Mouse (Mus musculus) liver, embryonic 16.5 days (tissue): ENCODE data around the gene Cpa3. TPM values are rescaled to one million over a fixed set of nuclear protein-coding genes. Genes with fewer than 3 reads are reported as not detected.

Source experiments
- ATAC-seq: fragments of 200-750 bp; cut with Nextera tagmentation; 2 replicates; pipeline ENCODE4 v1.8.0; 2017; ENCODE audit warnings: low read depth, mild to moderate bottlenecking, moderate number of reproducible peaks, moderate library complexity
- H3K27ac ChIP-seq: fragments of 300-500 bp; sonication (generic); 2 replicates; pipeline ENCODE4 v1.5.1; 2014; ENCODE audit warnings: mild to moderate bottlenecking, low read length
- H3K27me3 ChIP-seq: fragments of 300-500 bp; sonication (generic); 2 replicates; pipeline ENCODE4 v1.6.1; 2014; ENCODE audit warnings: low read depth, low read length, mixed read lengths; ENCODE audit not compliant: control insufficient read depth, insufficient read depth
- H3K36me3 ChIP-seq: fragments of 300-500 bp; sonication (generic); 2 replicates; pipeline ENCODE4 v1.6.1; 2014; ENCODE audit warnings: mild to moderate bottlenecking; ENCODE audit not compliant: control insufficient read depth, insufficient read depth
- H3K4me1 ChIP-seq: fragments of 300-500 bp; sonication (generic); 2 replicates; pipeline ENCODE4 v1.6.1; 2014; ENCODE audit warnings: low read depth, low read length, mixed read lengths; ENCODE audit not compliant: control insufficient read depth
- H3K4me2 ChIP-seq: fragments of 300-500 bp; sonication (generic); 2 replicates; pipeline ENCODE4 v1.6.1; 2014; ENCODE audit warnings: low read depth, low read length, mixed read lengths
- H3K4me3 ChIP-seq: fragments of 300-500 bp; sonication (generic); 2 replicates; pipeline ENCODE4 v1.5.1; 2014; ENCODE audit warnings: low read depth, mild to moderate bottlenecking, low read length
- H3K9ac ChIP-seq: fragments of 300-500 bp; sonication (generic); 2 replicates; pipeline ENCODE4 v1.6.1; 2014; ENCODE audit warnings: low read depth, low read length
- H3K9me3 ChIP-seq: fragments of 300-500 bp; sonication (generic); replicated peaks from 2 replicates; pipeline ENCODE4 v1.6.1; 2016; ENCODE audit warnings: low read length; ENCODE audit not compliant: control insufficient read depth
- WGBS: fragments of 180-500 bp; shearing (Covaris S2); extraction: QIAGEN DNeasy Blood & Tissue Kit; methylation state at CpG from one replicate; pipeline ENCODE4 v1.1.7; 2014; ENCODE audit not compliant: insufficient replicate concordance; 5-methylcytosine and 5-hydroxymethylcytosine counted together
- polyA plus RNA-seq: library from polyadenylated mRNA; unstranded; fragments of >200 nt; fragmentation: Nextera tagmentation; extraction: Ambion mirVana; gene quantifications from 2 replicates; pipeline ENCODE4 v1.2.1, GENCODE M21; 2015

Cpa3 gene
- polyA plus RNA-seq, 1 experiment from 2014 or later, result 2.3 TPM

DNA sequence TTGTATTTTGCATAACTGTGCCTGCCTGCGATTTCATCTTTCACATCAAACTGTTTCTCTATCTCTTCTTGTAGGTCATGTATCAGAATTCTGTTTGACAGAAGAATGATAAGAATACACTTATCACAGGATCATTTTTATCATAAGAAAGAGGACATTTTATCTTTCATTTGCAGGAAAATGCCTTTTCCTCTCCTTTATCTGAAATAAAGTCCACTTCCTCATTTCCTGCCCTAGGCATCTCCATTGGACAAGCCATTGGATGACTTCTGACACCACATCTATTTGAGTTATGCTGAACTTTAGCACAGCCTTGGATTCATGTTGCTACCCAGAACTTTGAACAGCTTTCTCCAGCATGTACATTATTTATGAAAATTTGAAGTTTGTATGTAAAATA lies 13.0 kb downstream of the Cpa3 start:
- 32% methylated on average over 1 of the region's 1 CpGs for WGBS
- H3K36me3 ChIP-seq, result no peaks in the 10 kb centered on the region
- H3K27ac ChIP-seq, result no peak overlapping the region
- H3K9ac ChIP-seq, result no peak overlapping the region
- H3K9me3 ChIP-seq, result no peaks in the 10 kb centered on the region
- no peaks in the 10 kb centered on the region for H3K27me3 ChIP-seq
- no peaks in the 10 kb centered on the region for H3K4me1 ChIP-seq
- no peak overlapping the region for H3K4me2 ChIP-seq
- no peak for ATAC-seq
- H3K4me3 ChIP-seq, result no peak overlapping the region

DNA sequence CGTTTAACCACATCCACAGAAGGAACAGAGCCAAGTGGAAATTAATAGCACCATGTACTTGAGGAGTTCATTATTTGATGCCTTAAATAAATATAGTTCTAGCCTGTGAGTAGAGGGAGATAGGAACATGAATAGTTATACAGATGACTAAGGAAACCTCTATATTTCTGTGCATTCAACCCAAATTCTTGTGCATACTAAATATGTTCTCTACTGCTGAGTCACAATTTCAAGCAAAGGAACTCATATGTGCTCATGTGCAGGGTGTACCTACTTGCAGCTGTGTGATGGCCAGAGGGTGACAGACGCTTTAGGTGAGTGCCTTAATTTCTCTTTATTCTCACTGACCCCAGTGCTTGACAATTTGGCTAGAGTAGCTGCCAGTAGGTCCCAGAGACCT lies 16.6 kb downstream of the Cpa3 start:
- H3K9me3 ChIP-seq, result no peaks in the 10 kb centered on the region
- ATAC-seq, result no peak
- H3K4me1 ChIP-seq, result no peaks in the 10 kb centered on the region
- WGBS, result 50% methylated on average over 2 of the region's 2 CpGs
- no peaks in the 10 kb centered on the region for H3K27me3 ChIP-seq
- H3K4me2 ChIP-seq, result no peak overlapping the region
- H3K27ac ChIP-seq, result no peak overlapping the region
- no peak overlapping the region for H3K4me3 ChIP-seq
- H3K9ac ChIP-seq, result no peak overlapping the region
- H3K36me3 ChIP-seq, result no peaks in the 10 kb centered on the region

DNA sequence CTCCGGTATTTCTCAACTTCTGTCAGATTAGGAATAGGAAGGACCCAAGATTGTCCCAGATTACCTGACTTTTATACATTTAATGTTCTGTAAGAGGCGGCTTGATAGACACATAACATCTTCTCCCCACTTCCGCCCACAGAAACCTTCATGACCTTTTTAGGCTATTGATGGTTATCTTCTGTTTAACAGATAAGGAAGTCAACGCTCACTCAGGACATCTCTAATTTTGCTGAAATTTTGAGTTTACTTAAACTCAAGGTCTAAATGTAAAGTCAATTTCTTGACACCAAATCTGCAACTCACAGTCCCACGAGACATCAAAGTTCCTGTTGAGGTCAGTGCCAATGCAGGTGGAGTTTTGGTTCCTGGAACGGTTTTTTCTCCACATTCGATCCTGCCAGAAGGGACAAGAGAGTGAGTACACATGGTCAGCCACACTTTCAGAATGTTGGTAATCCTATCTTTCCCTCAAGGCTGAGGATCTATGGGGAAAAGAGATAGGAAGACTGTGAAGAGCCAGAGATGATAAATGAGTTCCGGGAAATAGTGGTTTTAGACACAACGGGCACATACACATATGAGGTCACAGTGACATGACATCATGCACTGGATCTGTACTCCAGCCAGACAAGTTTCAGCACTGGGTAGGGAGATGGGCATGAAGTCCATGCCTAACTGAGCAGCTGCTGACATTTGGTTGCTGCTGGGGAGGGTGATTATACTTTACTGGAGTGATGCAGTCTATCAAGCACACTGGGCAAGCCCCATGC lies 18.9 kb downstream of the Cpa3 start:
- Histone ChIP-seq H3K27me3 (no peaks in the 10 kb centered on the region), H3K9me3 (no peaks in the 10 kb centered on the region), H3K27ac (no peak overlapping the region), H3K36me3 (no peaks in the 10 kb centered on the region), H3K4me2 (no peak overlapping the region), H3K4me1 (no peaks in the 10 kb centered on the region), H3K9ac (no peak overlapping the region), H3K4me3 (no peak overlapping the region)
- ATAC-seq, result no peak
- 43% methylated on average over 9 of the region's 9 CpGs for WGBS

DNA sequence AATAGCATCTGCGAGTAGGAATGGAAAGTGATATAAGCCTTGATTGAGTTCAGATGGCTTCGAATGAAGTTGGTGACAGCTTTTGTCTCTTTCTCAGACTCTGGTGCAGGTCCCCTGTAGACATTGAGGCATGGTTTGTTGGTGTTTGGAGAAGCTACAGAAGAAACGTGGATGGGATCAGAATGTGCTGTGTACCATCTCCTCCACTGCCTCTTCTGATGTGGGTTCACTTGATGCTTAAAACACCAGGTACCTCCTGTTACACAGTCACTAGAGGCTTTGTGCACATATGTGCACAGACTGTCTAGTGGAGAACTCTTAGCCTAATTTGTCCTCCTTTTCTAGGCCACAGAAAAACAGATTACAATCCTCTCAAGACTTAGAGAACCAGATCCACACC lies 19.8 kb downstream of the Cpa3 start:
- no peak for ATAC-seq
- no peak overlapping the region for H3K4me3 ChIP-seq
- no peaks in the 10 kb centered on the region for H3K9me3 ChIP-seq
- H3K9ac ChIP-seq, result no peak overlapping the region
- H3K36me3 ChIP-seq, result no peaks in the 10 kb centered on the region
- no peak overlapping the region for H3K27ac ChIP-seq
- H3K4me1 ChIP-seq, result no peaks in the 10 kb centered on the region
- WGBS, result 56% methylated on average over 3 of the region's 3 CpGs
- no peaks in the 10 kb centered on the region for H3K27me3 ChIP-seq
- H3K4me2 ChIP-seq, result no peak overlapping the region

DNA sequence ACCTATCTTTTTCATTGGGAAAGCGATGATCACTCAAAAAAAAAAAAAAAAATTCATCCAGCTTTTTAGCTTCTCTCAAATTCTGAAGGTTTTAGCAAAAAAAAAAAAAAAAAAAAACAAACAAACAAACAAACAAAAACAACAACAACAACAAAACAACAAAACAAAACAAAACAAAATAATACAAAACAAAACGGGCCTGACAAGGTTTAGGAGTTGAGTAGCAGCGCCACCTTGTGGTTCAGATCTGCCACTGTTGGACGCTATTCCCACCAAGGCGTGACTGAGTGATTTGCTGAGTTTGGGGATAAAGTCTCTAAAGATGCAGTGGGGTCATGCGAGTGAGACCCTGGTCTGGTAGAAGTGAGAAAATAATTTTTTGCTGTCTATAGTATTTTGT lies 43.1 kb downstream of the Cpa3 start:
- Histone ChIP-seq H3K9me3 (no peaks in the 10 kb centered on the region), H3K4me3 (no peak overlapping the region), H3K4me2 (no peak overlapping the region), H3K36me3 (no peaks in the 10 kb centered on the region), H3K4me1 (no peaks in the 10 kb centered on the region), H3K9ac (no peak overlapping the region), H3K27me3 (no peaks in the 10 kb centered on the region), H3K27ac (no peak overlapping the region)
- ATAC-seq, result no peak
- WGBS, result 19% methylated on average over 6 of the region's 6 CpGs

DNA sequence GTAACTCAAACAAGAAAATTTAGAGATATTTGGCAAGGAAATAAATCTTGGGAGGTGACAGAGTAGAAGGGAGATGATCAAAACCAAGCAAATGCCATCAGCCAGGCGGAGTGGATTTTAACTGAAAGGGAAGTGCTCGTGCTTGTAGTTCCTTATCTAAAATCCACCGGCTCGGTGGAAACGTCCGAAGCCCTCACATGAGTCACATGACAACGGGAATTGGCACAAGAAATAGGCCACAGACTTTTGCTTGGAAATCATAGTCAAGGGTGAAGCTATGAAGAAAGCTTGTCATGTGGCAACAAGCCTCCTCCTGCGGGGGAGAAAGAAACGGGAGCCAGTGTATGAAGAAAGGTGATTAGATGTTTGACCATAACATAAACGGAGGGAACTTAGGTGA lies 44.1 kb downstream of the Cpa3 start:
- H3K4me2 ChIP-seq, result no peak overlapping the region
- no peak overlapping the region for H3K9ac ChIP-seq
- ATAC-seq, result no peak
- H3K4me3 ChIP-seq, result no peak overlapping the region
- WGBS, result 23% methylated on average over 10 of the region's 10 CpGs
- H3K27me3 ChIP-seq, result no peaks in the 10 kb centered on the region
- H3K4me1 ChIP-seq, result no peaks in the 10 kb centered on the region
- H3K27ac ChIP-seq, result no peak overlapping the region
- H3K36me3 ChIP-seq, result no peaks in the 10 kb centered on the region
- H3K9me3 ChIP-seq, result no peaks in the 10 kb centered on the region

DNA sequence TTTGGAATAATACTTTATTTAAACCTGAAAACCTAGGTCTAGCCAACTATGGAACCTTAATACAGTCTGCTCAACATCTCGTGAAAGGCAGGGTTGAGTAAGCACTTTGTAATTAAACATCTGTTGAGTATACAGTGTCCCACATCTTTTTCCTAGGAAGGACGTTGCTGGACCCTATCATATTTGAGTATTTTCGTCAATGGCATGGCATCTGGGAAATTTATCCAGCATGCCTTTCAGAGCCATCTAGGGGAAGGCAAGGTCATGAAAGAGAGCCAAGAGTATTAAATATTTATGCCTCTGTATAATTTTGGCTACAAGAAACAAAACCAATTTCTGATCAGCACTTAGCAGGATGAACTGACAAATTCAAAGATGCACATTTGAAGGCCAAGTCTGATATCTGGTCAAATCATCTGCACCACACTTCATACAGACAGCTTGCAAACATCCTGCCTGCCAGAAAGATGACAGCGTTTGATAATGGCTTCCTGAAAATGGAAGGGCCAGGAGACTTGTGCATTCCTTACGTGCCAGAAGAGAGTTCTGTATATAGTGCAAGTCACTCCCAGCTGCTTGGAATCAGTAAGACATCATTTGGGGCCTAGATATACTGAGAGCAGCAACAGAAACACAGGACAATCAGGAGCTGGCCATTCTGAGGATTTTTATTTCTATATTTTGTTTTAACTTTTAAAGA lies 52.9 kb downstream of the Cpa3 start:
- no peak for ATAC-seq
- Histone ChIP-seq H3K4me2 (no peak overlapping the region), H3K4me1 (no peaks in the 10 kb centered on the region), H3K36me3 (no peaks in the 10 kb centered on the region), H3K9me3 (no peaks in the 10 kb centered on the region), H3K27ac (no peak overlapping the region), H3K27me3 (no peaks in the 10 kb centered on the region), H3K4me3 (no peak overlapping the region), H3K9ac (no peak overlapping the region)
- 34% methylated on average over 5 of the region's 5 CpGs for WGBS

DNA sequence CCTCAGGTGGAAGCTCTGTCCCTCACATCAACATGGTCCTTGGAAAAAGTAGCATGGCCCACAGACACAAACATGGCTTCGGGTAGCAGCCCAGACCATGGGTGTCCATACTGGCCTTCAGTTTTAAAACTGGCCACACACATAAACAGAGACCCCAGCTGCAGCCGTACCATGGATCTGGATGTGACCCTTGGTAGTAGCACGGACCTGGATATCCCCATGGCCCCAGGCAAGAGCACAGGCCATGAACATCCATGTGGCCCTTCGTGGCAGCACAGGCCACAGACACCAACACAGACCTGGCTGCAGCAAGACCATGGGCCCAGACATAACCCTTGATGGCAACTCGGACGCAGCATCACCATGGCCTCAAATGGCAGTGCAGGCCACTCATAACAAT lies 69.6 kb downstream of the Cpa3 start:
- Histone ChIP-seq H3K36me3 (no peaks in the 10 kb centered on the region), H3K4me3 (no peak overlapping the region), H3K4me2 (no peak overlapping the region), H3K27ac (no peak overlapping the region), H3K9ac (no peak overlapping the region), H3K9me3 (no peaks in the 10 kb centered on the region), H3K27me3 (no peaks in the 10 kb centered on the region), H3K4me1 (no peaks in the 10 kb centered on the region)
- no peak for ATAC-seq
- WGBS, result 61% methylated on average over 6 of the region's 6 CpGs

DNA sequence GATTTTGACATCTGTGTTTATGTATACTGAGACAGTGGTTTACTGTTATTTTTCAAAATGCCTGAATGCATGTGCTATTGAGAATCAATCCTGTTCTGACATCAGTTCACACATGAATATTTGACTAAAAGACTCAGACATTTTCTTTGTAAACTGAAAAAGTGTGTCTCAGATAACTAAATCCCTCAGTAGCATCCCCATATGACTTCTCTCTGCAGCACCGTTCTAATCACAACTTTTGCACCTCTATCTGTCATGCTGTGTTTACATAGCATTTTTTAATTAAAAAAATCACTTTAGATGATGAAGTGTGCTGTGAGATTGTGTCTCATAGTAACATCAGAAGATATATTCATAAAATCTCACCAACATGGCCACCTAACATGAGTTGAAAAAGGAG lies 74.5 kb downstream of the Cpa3 start:
- no peak overlapping the region for H3K4me3 ChIP-seq
- no peaks in the 10 kb centered on the region for H3K36me3 ChIP-seq
- ATAC-seq, result no peak

More for the DNA sequence above, 74.5 kb downstream of the Cpa3 start:
- Histone ChIP-seq H3K27me3 (no peaks in the 10 kb centered on the region), H3K4me1 (no peaks in the 10 kb centered on the region), H3K9ac (no peak overlapping the region), H3K4me2 (no peak overlapping the region), H3K9me3 (no peaks in the 10 kb centered on the region), H3K27ac (no peak overlapping the region)
- WGBS, result 46% methylated on average over 1 of the region's 1 CpGs
